Mouse (Mus musculus) fibroblast of lung, adult 2 months (primary cell): Measurements from ENCODE around the gene Stk11.

Source experiments
- DNase-seq: peaks from one replicate; pipeline ENCODE4 v3.0.0-alpha.2; 2011; ENCODE audit warnings: low read depth

Stk11 gene

GRCm38 (mm10) chr10:80095547-80095946, 20.1 kb upstream of the Stk11 start:
- no peak for DNase-seq

GRCm38 (mm10) chr10:80097275-80097674, 18.3 kb upstream of the Stk11 start:
- no peak for DNase-seq

- no peak for DNase-seq
Observed at GRCm38 (mm10) chr10:80098630-80099029, 17.0 kb upstream of the Stk11 start.

GRCm38 (mm10) chr10:80100982-80101381, 14.6 kb upstream of the Stk11 start:
- DNase-seq: no peak

- DNase-seq: no peak
Observed at GRCm38 (mm10) chr10:80102216-80102915, 13.2 kb upstream of the Stk11 start.

- DNase-seq: no peak
Observed at GRCm38 (mm10) chr10:80103032-80103431, 12.6 kb upstream of the Stk11 start.

- DNase-seq: peak; percentile 78
Observed at GRCm38 (mm10) chr10:80104181-80104580, 11.4 kb upstream of the Stk11 start.

GRCm38 (mm10) chr10:80105460-80105859, 10.1 kb upstream of the Stk11 start, which contains the start of gene Sbno2:
TSS of gene Sbno2 (minus strand) at chr10:80105571.
- no peak for DNase-seq

GRCm38 (mm10) chr10:80105926-80106325, 9.7 kb upstream of the Stk11 start:
- DNase-seq: no peak

- peak; percentile 57 for DNase-seq
Observed at GRCm38 (mm10) chr10:80107678-80108077, 7.9 kb upstream of the Stk11 start.

- peak; percentile 75 for DNase-seq
Observed at GRCm38 (mm10) chr10:80114341-80115284, 990 bp upstream of the Stk11 start.

- no peak for DNase-seq
Observed at GRCm38 (mm10) chr10:80115944-80116335, 337 bp downstream of the Stk11 start.

GRCm38 (mm10) chr10:80116563-80116926, 942 bp downstream of the Stk11 start:
- DNase-seq: no peak

- DNase-seq: no peak
Observed at GRCm38 (mm10) chr10:80116927-80117691, 1.5 kb downstream of the Stk11 start.

- DNase-seq: no peak
Observed at GRCm38 (mm10) chr10:80117736-80118135, 2.1 kb downstream of the Stk11 start.

- no peak for DNase-seq
Observed at GRCm38 (mm10) chr10:80118552-80118951, 2.9 kb downstream of the Stk11 start.

- DNase-seq: no peak
Observed at GRCm38 (mm10) chr10:80120146-80120545, 4.5 kb downstream of the Stk11 start.

GRCm38 (mm10) chr10:80121639-80122038, 6.0 kb downstream of the Stk11 start:
- DNase-seq: no peak

GRCm38 (mm10) chr10:80123932-80124562, 8.4 kb downstream of the Stk11 start:
- no peak for DNase-seq

- DNase-seq: no peak
Observed at GRCm38 (mm10) chr10:80127920-80128319, 12.3 kb downstream of the Stk11 start.

- no peak for DNase-seq
Observed at GRCm38 (mm10) chr10:80129846-80130245, 14.2 kb downstream of the Stk11 start.
